Mouse (Mus musculus) spleen, adult 18-20 months (tissue): ENCODE measurements around the gene Gm20498.

Source experiments
- DNase-seq, 2 experiments: peaks; one replicate each; pipeline ENCODE4 v3.0.0; 2022; ENCODE audit warnings: mixed read lengths in 2 of 2

Gm20498 gene

DNA sequence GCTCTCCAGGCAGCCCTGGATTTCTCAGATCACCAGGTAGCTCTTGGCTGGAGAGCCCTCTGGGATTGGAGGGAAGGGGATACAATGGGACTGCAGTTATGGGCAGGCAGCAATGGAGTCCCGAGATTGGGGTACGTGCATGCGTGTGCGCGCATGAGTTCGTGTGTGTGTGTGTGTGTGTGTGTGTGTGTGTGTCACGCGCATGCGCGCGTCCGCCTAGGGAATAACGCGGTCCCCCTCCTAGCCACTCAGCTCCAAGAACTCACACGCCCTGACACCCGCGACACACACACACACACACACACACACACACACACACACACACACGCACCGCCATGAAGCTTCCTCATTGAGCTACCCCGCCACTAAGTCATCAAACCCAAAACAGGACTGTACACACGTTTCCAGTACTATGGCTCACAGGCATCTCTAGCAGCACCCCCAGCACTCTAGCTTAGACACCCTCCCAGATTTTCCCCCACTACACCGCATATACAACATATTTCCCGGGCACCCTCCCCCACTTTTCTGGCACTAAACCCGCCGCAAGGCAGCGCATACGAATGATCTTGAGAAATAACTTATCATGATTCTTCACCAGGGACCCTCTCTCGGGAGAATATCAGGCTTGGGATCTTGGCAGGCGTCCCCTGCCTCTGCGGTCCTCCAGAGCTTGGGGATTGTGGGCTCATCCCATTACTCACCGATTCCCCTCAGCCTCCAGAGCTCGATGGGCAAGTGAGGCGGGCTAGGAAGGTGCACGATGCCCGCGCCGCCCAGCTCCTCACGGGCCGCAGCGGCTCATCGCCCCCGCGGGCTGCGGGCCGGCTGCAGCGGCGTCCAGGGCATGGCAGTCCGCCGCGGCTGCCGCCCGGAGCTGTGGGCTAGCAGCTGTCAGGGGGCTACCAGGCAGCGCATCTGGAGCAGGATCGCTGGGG, 200.5 kb downstream of the Gm20498 start:
- DNase-seq, result no peak

DNA sequence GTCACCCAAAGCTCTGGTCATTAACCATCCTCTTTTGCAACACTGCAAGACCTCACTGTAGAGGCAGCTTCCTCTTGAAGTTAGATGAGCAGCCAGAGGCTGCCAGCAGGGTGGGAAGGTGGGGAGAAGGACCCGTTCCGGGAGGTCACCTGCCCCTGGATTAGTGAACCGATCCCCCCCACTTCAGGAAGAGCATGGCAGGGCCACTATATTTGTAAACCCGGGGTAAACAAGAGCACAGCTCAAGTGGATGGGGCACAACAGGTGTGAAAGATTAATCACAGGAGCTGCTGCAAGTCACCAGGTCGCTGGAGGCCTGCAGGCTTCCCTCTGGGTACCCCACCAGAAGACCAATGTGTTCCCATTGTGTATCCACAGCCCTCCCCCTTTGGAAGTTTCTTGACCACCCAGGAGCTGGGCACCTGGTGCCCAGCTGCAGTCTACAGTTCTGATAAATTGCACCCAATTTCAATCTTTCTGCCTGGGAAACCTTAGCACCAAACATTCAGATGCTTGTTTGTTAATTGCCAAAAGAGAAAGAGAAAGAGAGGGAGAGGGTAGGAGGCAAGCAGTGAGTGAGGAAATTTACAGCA, 201.6 kb downstream of the Gm20498 start:
- no peak for DNase-seq

DNA sequence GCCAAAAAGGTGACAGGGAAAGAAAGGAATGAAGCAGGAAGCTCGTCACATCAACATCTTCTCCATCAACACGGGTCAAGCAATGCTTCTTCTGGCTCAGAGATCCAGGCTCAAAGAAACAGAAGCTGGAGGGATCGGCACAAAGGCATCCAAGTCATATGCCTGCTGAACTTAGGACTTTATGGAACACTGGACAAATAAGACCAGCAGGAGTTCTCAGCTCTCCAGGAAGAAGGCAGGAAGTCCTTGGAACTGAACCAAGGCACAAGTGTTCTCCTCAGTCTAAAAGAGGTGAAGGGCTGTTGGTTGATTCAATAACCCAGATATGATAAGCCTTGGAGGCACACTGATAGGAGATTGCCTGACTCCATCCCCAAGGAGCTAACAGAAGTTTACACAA, 207.7 kb downstream of the Gm20498 start:
- no peak for DNase-seq

DNA sequence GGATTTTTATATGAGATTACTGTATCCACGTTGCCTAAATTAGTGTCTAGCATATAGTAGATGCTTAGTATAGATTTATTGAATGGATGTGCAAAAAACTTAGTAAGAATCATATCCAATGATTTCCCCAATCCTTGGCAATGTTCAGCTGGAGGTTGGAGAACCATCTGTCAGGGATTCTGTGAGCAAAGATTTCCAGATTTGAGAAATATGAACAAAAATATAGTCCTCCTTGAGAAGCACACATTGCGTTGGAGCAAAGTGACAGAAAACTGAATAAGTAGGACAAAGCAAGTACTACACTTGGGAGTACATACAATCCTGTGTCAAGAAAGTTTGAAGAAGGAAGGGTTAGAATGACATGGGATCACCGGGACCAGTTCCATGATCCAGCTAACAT, 208.6 kb downstream of the Gm20498 start:
- DNase-seq, result no peak

DNA sequence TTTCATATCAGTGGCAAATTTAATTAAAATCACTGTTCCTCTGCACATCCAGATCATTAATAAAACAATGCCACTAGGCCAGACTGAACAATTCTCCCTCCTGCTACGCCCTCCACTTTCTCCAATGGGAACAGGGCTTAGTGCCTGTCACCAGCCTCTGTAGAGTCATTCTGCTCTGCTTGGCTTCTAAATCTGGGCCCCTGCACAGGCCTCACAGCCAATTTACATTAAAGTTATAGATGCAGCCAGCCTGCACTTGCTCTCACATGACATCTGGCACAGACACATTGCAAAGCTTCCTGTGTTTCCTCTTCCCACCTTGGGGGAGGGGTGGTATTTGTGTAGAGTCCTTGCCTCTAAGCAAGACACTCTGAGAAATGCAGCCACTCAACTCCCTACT, 211.7 kb downstream of the Gm20498 start:
- no peak for DNase-seq

DNA sequence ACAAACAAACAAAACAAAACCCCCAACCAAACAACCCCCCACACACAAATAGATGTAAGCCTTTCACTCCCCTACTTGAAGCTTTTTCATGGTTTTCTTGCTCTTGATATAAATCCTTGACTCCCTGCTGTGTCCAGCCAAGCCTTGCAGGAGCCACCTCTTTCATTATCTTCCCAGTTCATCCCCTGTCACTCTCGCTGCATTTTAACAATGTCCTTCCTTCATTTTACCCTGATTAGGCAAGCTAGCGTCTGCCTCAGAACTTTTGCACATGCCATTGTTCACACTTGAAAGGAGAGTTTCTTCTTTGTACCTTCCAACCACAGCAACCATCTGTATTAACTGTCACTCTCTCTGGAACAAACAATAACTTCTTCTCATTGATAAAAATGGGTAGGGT, 214.9 kb downstream of the Gm20498 start:
- DNase-seq, result no peak

DNA sequence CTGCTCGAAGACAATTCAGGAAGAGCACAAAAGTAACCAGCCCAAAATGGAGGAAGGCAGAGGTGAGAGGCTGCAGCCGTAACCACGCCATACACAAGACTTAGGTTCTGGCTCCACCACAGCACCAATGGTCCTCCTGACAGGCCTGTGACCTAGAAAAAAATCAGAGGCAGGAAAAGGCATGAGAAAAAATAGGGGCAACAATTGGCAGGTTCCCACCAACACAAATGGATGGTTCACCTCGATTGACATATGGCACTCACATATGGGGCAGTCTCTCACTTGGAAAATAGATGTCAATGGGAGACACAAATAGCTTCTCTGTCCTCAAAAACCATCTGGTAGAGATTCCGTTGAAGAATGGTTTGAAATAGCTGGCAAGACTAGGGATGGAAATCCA, 216.8 kb downstream of the Gm20498 start:
- DNase-seq, result no peak
